Mouse (Mus musculus): ENCODE results near the gene Cacna1g. TPM values are rescaled to one million over a fixed set of nuclear protein-coding genes. Genes with fewer than 3 reads are reported as not detected.

The Cacna1g gene
- polyA plus RNA-seq, 1 experiment from 2014 or later = 5.2 TPM

DNA sequence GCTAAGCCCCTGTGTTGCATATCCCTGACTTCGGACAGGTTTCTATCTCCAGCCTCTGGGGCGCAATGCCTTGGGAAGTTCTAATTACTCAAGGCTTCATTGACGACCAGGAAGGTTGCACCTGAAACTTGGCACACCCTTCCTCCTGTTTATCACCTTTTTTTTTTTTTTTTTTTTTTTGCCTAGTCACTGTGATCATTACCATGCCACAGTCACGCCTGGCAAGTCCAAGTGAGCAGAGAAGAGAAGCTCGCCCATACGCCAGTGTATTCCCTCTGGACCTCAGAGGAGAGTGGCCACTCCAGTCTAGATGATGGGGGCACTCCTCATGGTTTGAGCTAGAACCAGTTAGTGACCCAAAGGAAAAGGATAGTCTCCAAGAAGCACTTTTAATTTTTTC, 83.2 kb downstream of the Cacna1g start:
- Histone ChIP-seq H3K27ac (no peak overlapping the region), H3K36me3 (no peaks in the 10 kb centered on the region), H3K9ac (no peak overlapping the region), H3K4me1 (replicated peaks) (peaks cover 26% of the 10 kb centered on the region), H3K4me2 (replicated peaks) (no peak overlapping the region), H3K4me3 (replicated peaks) (no peak overlapping the region), H3K9me3 (no peaks in the 10 kb centered on the region), H3K27me3 (replicated peaks) (0 out of 2 replicates have a peak, but pooled peaks cover 5% of the 10 kb centered on the region)
- 81% methylated on average over 6 of the region's 6 CpGs for WGBS
- ATAC-seq = no peak

DNA sequence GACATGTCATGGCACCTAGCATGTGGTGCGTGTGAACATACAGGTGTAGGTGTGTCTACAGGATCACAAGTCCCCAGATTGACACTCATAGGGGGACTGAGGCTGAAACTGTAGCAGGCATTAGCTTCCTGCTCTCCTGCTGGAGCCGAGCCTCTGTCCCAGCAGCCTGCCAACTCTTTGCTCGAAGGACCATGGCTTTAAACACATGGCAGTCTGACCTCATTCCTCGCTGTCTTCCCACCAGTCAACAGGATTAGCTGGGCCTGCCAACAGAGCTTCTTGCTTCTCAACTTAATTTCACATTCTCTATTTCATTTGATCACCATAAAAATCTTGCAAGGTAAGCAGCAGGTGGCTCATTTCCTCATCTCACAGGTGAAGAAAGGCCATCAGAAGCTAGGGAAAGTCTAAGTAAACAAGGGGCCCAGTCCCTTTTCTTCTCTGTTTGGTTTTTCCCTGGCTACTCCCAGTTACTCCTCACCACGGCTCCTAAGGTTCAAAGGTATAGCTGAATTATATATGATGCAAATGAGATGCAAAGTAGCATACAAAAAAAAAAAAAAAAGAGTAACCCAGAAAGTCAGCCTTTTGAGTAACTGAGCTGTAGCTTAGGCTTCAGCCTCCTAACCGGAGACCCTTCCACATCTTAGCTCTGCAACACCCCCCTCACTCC, 84.1 kb downstream of the Cacna1g start:
- H3K27me3 ChIP-seq (replicated peaks) = 0 out of 2 replicates have a peak, but pooled peaks cover 5% of the 10 kb centered on the region
- WGBS = 51% methylated on average over 6 of the region's 6 CpGs
- ATAC-seq = peak; percentile 63
- no peak overlapping the region for H3K9ac ChIP-seq
- H3K4me1 ChIP-seq (replicated peaks) = peaks cover 33% of the 10 kb centered on the region
- H3K27ac ChIP-seq = no peak overlapping the region
- no peak overlapping the region for H3K4me3 ChIP-seq (replicated peaks)
- H3K36me3 ChIP-seq = no peaks in the 10 kb centered on the region
- no peak overlapping the region for H3K4me2 ChIP-seq (replicated peaks)
- H3K9me3 ChIP-seq = no peaks in the 10 kb centered on the region

- Histone ChIP-seq H3K36me3 (no peaks in the 10 kb centered on the region), H3K27ac (no peak overlapping the region), H3K27me3 (replicated peaks) (0 out of 2 replicates have a peak, but pooled peaks cover 5% of the 10 kb centered on the region), H3K9me3 (no peaks in the 10 kb centered on the region), H3K4me2 (replicated peaks) (no peak overlapping the region), H3K4me1 (replicated peaks) (peaks cover 33% of the 10 kb centered on the region), H3K9ac (no peak overlapping the region), H3K4me3 (replicated peaks) (no peak overlapping the region)
- no peak for ATAC-seq
- 79% methylated on average over 4 of the region's 4 CpGs for WGBS
Measured at GRCm38 (mm10) chr11:94389021-94389420, 85.0 kb downstream of the Cacna1g start.

GRCm38 (mm10) chr11:94387756-94388155, 86.2 kb downstream of the Cacna1g start:
- no peak overlapping the region for H3K27ac ChIP-seq
- WGBS = 67% methylated on average over 4 of the region's 4 CpGs
- ATAC-seq = no peak

DNA sequence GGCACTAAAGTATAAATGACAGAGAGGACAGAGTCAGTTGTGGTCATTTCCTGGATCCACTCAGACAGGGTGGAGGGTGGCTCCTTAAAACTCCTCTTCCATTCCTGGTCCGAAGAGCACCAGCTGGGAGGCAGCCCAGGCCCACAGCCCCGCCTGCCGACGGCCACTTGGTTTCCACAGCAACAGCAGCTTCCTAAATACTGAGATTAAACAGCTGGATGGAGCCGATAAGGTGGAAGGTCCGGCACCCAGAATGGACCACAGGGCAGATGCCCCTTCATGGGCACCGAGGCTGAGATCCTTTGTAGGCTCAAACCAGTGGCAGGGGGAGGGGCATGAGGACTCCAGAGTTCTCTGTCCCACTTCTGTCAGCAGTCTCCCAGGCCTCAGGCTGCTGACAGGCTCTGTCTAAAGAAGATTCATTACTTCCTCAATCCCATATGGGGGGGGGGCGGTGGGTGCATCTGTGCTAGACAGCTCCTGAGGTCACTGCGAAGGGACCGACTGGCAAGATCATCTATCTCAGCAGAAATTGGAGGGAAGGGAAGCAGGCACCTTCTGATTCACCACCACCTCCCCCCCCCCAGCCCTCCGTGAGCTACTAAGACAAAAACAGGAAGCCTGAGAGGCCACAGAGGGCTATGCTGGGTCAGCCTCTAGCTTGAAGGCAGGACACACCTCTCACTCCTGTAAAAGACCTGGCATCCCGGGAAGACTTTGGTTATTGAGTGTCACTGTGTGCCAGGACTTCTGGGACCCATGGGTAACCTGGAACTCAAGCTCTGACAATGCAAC, 87.8 kb downstream of the Cacna1g start:
- H3K9ac ChIP-seq = no peak overlapping the region
- no peak overlapping the region for H3K4me3 ChIP-seq (replicated peaks)
- peak overlapping the region; percentile 45 for H3K27ac ChIP-seq
- H3K4me2 ChIP-seq (replicated peaks) = peak overlapping the region; percentile 47
- no peaks in the 10 kb centered on the region for H3K36me3 ChIP-seq
- H3K27me3 ChIP-seq (replicated peaks) = no peaks in the 10 kb centered on the region
- H3K4me1 ChIP-seq (replicated peaks) = peaks cover 25% of the 10 kb centered on the region
- peak; percentile 66 for ATAC-seq
- WGBS = 12% methylated on average over 12 of the region's 12 CpGs
- H3K9me3 ChIP-seq = no peaks in the 10 kb centered on the region

More at GRCm38 (mm10) chr11:94387756-94388155, 86.2 kb downstream of the Cacna1g start:
- Histone ChIP-seq H3K4me3 (replicated peaks) (no peak overlapping the region), H3K36me3 (no peaks in the 10 kb centered on the region), H3K27me3 (replicated peaks) (0 out of 2 replicates have a peak, but pooled peaks cover 5% of the 10 kb centered on the region), H3K4me2 (replicated peaks) (no peak overlapping the region), H3K9ac (no peak overlapping the region), H3K9me3 (no peaks in the 10 kb centered on the region), H3K4me1 (replicated peaks) (peaks cover 31% of the 10 kb centered on the region)

- ATAC-seq = no peak
- WGBS = 78% methylated on average over 8 of the region's 8 CpGs
- no peaks in the 10 kb centered on the region for H3K4me1 ChIP-seq (replicated peaks)
- no peak overlapping the region for H3K27ac ChIP-seq
- H3K9me3 ChIP-seq = no peaks in the 10 kb centered on the region
- no peaks in the 10 kb centered on the region for H3K27me3 ChIP-seq (replicated peaks)
- no peaks in the 10 kb centered on the region for H3K36me3 ChIP-seq
- no peak overlapping the region for H3K4me3 ChIP-seq (replicated peaks)
- H3K4me2 ChIP-seq (replicated peaks) = no peak overlapping the region
- H3K9ac ChIP-seq = no peak overlapping the region
Measured at GRCm38 (mm10) chr11:94379736-94380135, 94.3 kb downstream of the Cacna1g start.

- H3K4me2 ChIP-seq (replicated peaks) = no peak overlapping the region
- H3K27me3 ChIP-seq (replicated peaks) = no peaks in the 10 kb centered on the region
- H3K4me1 ChIP-seq (replicated peaks) = no peaks in the 10 kb centered on the region
- H3K9ac ChIP-seq = no peak overlapping the region
- no peak for ATAC-seq
- H3K36me3 ChIP-seq = no peaks in the 10 kb centered on the region
- no peak overlapping the region for H3K27ac ChIP-seq
- H3K4me3 ChIP-seq (replicated peaks) = no peak overlapping the region
- no peaks in the 10 kb centered on the region for H3K9me3 ChIP-seq
- WGBS = 39% methylated on average over 2 of the region's 2 CpGs
Measured at GRCm38 (mm10) chr11:94379061-94379460, 94.9 kb downstream of the Cacna1g start.

DNA sequence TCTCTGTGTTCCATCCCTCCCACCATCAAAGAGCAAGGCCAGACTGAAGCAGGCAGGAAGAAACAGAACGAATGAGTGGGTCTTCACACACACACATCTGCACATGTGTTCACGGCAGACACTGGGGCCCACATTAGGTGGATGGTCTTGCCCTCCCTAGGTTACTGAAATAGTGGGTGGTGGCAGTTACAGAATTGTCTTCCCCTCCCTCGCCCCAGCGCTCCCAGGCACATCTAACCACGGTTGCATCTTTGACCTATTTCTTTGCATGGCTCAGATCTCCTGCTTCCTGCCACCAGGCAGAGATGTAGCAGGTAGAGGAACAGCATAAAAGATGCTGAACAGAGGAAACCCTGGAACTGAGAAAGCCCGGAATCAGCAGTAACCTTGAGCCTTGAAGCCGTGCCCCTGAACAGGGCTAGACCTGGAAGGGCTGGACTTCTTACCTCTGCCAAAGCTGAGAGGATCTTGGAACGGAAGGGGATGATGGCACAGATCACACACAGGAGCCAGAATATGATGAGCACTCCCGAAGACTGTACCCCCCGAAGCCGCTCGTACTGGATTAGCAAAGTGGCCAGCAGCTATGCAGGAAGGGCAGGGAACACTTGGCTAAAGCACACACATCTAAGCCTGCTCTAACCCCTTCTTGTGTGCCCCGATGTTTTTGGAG, 99.6 kb downstream of the Cacna1g start:
- no peak overlapping the region for H3K4me2 ChIP-seq (replicated peaks)
- no peak overlapping the region for H3K9ac ChIP-seq
- no peak for ATAC-seq
- H3K27me3 ChIP-seq (replicated peaks) = no peaks in the 10 kb centered on the region
- 85% methylated on average over 13 of the region's 13 CpGs for WGBS
- no peaks in the 10 kb centered on the region for H3K9me3 ChIP-seq
- no peaks in the 10 kb centered on the region for H3K36me3 ChIP-seq
- H3K4me3 ChIP-seq (replicated peaks) = no peak overlapping the region
- peaks cover 5% of the 10 kb centered on the region for H3K4me1 ChIP-seq (replicated peaks)
- H3K27ac ChIP-seq = no peak overlapping the region

GRCm38 (mm10) chr11:94370809-94371208, 103.2 kb downstream of the Cacna1g start:
- H3K4me2 ChIP-seq (replicated peaks) = no peak overlapping the region
- 12% methylated on average over 5 of the region's 5 CpGs for WGBS
- H3K4me1 ChIP-seq (replicated peaks) = peaks cover 5% of the 10 kb centered on the region
- H3K9me3 ChIP-seq = no peaks in the 10 kb centered on the region
- no peak overlapping the region for H3K27ac ChIP-seq
- no peaks in the 10 kb centered on the region for H3K36me3 ChIP-seq
- H3K27me3 ChIP-seq (replicated peaks) = no peaks in the 10 kb centered on the region
- no peak overlapping the region for H3K4me3 ChIP-seq (replicated peaks)
- ATAC-seq = peak; percentile 92
- no peak overlapping the region for H3K9ac ChIP-seq

GRCm38 (mm10) chr11:94369981-94370380, 104.0 kb downstream of the Cacna1g start:
- Histone ChIP-seq H3K27ac (no peak overlapping the region), H3K4me1 (replicated peaks) (peaks cover 5% of the 10 kb centered on the region), H3K4me2 (replicated peaks) (no peak overlapping the region), H3K9me3 (no peaks in the 10 kb centered on the region), H3K4me3 (replicated peaks) (no peak overlapping the region), H3K27me3 (replicated peaks) (no peaks in the 10 kb centered on the region), H3K36me3 (no peaks in the 10 kb centered on the region), H3K9ac (no peak overlapping the region)
- 75% methylated on average over 6 of the region's 6 CpGs for WGBS
- ATAC-seq = no peak

GRCm38 (mm10) chr11:94365340-94365739, 108.7 kb downstream of the Cacna1g start:
- H3K9ac ChIP-seq = no peak overlapping the region
- H3K4me1 ChIP-seq (replicated peaks) = 0 out of 2 replicates have a peak, but pooled peaks cover 1% of the 10 kb centered on the region
- peak; percentile 31; the same call in 1 of the 2 replicates for ATAC-seq
- H3K36me3 ChIP-seq = no peaks in the 10 kb centered on the region
- no peak overlapping the region for H3K4me2 ChIP-seq (replicated peaks)
- WGBS = 38% methylated on average over 3 of the region's 3 CpGs
- H3K27ac ChIP-seq = no peak overlapping the region
- H3K4me3 ChIP-seq (replicated peaks) = no peak overlapping the region
- H3K27me3 ChIP-seq (replicated peaks) = no peaks in the 10 kb centered on the region
- no peaks in the 10 kb centered on the region for H3K9me3 ChIP-seq

DNA sequence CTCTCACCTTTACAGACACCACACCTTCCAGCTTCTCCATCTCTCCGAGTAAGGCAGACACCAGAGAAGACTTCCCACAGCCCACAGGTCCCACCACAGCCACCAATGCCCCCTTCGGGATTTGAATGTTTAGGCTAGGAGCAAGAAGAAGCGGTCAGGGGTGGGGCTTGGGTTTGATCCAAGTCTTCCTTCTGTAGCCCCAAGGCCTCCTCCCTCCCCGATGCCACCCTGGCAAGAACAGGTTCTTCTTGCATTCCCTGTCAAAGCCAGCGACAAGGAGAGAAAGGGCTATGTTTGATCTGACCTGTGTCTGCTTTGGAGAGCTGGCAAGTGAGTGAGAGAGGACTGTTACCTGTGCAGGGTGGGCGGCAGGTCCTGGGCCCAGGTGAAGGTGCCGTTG, 110.3 kb downstream of the Cacna1g start:
- no peak for ATAC-seq
- no peaks in the 10 kb centered on the region for H3K27me3 ChIP-seq (replicated peaks)
- WGBS = 74% methylated on average over 7 of the region's 7 CpGs

More for the DNA sequence above, 110.3 kb downstream of the Cacna1g start:
- Histone ChIP-seq H3K4me3 (replicated peaks) (no peak overlapping the region), H3K9me3 (no peaks in the 10 kb centered on the region), H3K4me2 (replicated peaks) (no peak overlapping the region), H3K9ac (no peak overlapping the region), H3K4me1 (replicated peaks) (no peaks in the 10 kb centered on the region), H3K27ac (no peak overlapping the region), H3K36me3 (no peaks in the 10 kb centered on the region)
